ENCODE assay signal across 10 mouse cellular contexts in the genomic region with DNA sequence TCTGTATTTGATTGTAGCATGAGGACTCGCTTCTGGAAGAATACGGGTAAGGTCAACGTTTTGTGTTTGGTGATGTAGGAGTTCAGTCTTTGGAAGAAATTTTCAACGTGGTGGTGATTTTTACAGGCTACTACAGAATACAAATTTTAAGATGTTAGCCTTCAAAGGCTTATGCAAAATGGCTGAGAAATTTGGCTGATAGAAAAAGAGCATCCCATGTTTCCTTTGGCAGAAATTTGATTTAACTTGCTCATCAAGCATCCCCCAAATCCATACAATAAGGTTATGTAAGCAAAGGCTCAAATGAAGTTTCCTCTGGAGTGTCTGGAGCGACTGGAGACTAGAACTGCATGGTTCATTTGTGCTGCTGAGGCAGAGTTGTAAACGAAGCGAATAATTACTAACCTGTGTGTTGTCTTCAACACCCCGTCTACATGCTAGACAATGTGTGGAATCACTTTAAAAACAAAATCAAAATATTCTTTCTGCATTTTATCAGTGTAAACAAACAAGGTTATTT. TPM values are rescaled to one million over a fixed set of nuclear protein-coding genes. Genes with fewer than 3 reads are reported as not detected.
DNase-seq lines count a peak whose midpoint lies in the region; ATAC-seq and TF ChIP-seq lines count a peak whose summit lies in the region.
"Had no signal": no experiment of that assay in that cellular context is flagged by ENCODE, and none has a peak within 500 bp of the region (broad histone marks: within the 10 kb centered on the region; RNA-seq: fewer than 3 reads in every experiment).

No protein-coding gene starts in this region.

- no peak for TF ChIP-seq POLR2A in heart, adult 2 months (IDR thresholded peaks at IDR 0.05; ENCODE audit: insufficient read depth, low read depth, low read length)

- H3K36me3 ChIP-seq in heart, adult 2 months (ENCODE audit: control insufficient read depth, insufficient read depth, low read length) = peaks cover 3% of the 10 kb centered on the region
- H3K36me3 ChIP-seq in heart, embryonic 16.5 days (ENCODE audit: control insufficient read depth, insufficient read depth) = no peaks in the 10 kb centered on the region
- H3K36me3 ChIP-seq in midbrain, embryonic 10.5 days = no peaks in the 10 kb centered on the region

- no peak for TF ChIP-seq CTCF in heart, adult 2 months (IDR thresholded peaks at IDR 0.05)

- ATAC-seq in heart, embryonic 16.5 days (replicated peaks; ENCODE audit: extremely low read depth, insufficient read depth, low FRiP score) = no peak

- no peaks in the 10 kb centered on the region for H3K9me3 ChIP-seq in heart, embryonic 16.5 days (replicated peaks; ENCODE audit: control insufficient read depth, low read length)
- H3K9me3 ChIP-seq in midbrain, embryonic 10.5 days (replicated peaks) = no peaks in the 10 kb centered on the region

- H3K4me1 ChIP-seq in heart, adult 2 months (ENCODE audit: control insufficient read depth, insufficient read depth, low read length) = no peaks in the 10 kb centered on the region
- H3K4me1 ChIP-seq in heart, embryonic 16.5 days (ENCODE audit: control insufficient read depth, insufficient read depth, low read length) = peaks cover 11% of the 10 kb centered on the region
- peaks cover 47% of the 10 kb centered on the region for H3K4me1 ChIP-seq in midbrain, embryonic 10.5 days

- no peaks in the 10 kb centered on the region for H3K79me2 ChIP-seq in heart, adult 2 months (replicated peaks; ENCODE audit: control insufficient read depth, insufficient read depth, low read length)

- intact Hi-C loops in heart, adult 2 months (cut with DNase I) = loop anchor here (2.0 to 5.0 kb wide), 2 partner anchors 33 to 73 kb away; no protein-coding TSS in a partner anchor
- intact Hi-C loops in heart, postnatal 25 days (cut with DNase I) = loop anchor here (2.0 to 10.0 kb wide), 4 partner anchors 15 to 155 kb away; no protein-coding TSS in a partner anchor

- H3K4me2 ChIP-seq in heart, embryonic 16.5 days (ENCODE audit: low read depth, low read length) = peak overlapping the region; percentile 89

- no peak for DNase-seq in heart, adult 2 months
- DNase-seq in heart, postnatal 25 days (ENCODE audit: low spot score) = no peak
- DNase-seq in ES-CJ7 (ENCODE audit: low read depth, low spot score) = peak; percentile 2
- no peak for DNase-seq in midbrain, embryonic 10.5 days (ENCODE audit: low spot score)
- no peak for DNase-seq in layer of hippocampus, adult 18-20 months (ENCODE audit: low spot score in 2 of 2)
- DNase-seq in right cerebral cortex, postnatal 10 days (ENCODE audit: low spot score in 2 of 2) = no peak
- no peak for DNase-seq in spleen, postnatal 10 days (ENCODE audit: low spot score in 2 of 2)
- DNase-seq: gastrocnemius, postnatal 10 days; right cerebral cortex, postnatal 4 days had no signal

- WGBS in heart, adult 2 months = 49% methylated on average over 8 of the region's 8 CpGs
- WGBS in heart, embryonic 16.5 days = 41% methylated on average over 8 of the region's 8 CpGs
- 41% methylated on average over 8 of the region's 8 CpGs for WGBS in midbrain, embryonic 10.5 days

- H3K27me3 ChIP-seq in heart, adult 2 months (ENCODE audit: control insufficient read depth, insufficient read depth, low read length) = no peaks in the 10 kb centered on the region
- H3K27me3 ChIP-seq in heart, embryonic 16.5 days (ENCODE audit: control insufficient read depth, insufficient read depth, low read length) = no peaks in the 10 kb centered on the region
- H3K27me3 ChIP-seq in midbrain, embryonic 10.5 days (ENCODE audit: low read depth, poor library complexity, severe bottlenecking) = no peaks in the 10 kb centered on the region

- TF ChIP-seq EP300 in heart, adult 2 months (IDR thresholded peaks at IDR 0.05; ENCODE audit: insufficient read depth, low read depth, low read length) = no peak

- peak overlapping the region; percentile 84 for H3K4me3 ChIP-seq in heart, adult 2 months
- H3K4me3 ChIP-seq in heart, embryonic 16.5 days (ENCODE audit: low read length) = peak overlapping the region; percentile 72
- H3K4me3 ChIP-seq in midbrain, embryonic 10.5 days = peak overlapping the region; percentile 81

- H3K9ac ChIP-seq in heart, adult 2 months (ENCODE audit: low read depth, low read length) = no peak overlapping the region
- peak overlapping the region; percentile 95 for H3K9ac ChIP-seq in heart, embryonic 16.5 days (ENCODE audit: low read length)

- H3K27ac ChIP-seq in heart, adult 2 months = peak overlapping the region; percentile 96
- no peak overlapping the region; the same call in none of the 2 replicates for H3K27ac ChIP-seq in heart, embryonic 16.5 days (ENCODE audit: low read length)
- peak overlapping the region; percentile 94 for H3K27ac ChIP-seq in midbrain, embryonic 10.5 days (replicated peaks)

RNA-seq across cellular contexts. Expression of a gene that starts 1.5 kb away (rescaled TPM):
- 10 to 100 TPM; 25.9 to 31.7 TPM for total RNA-seq in heart, adult 2 months (2021)
- 10.8 and 17.5 TPM in 2 replicates for polyA plus RNA-seq in heart, adult 2 months (2012; rRNA removed)
- 10 to 100 TPM; 31.6 to 32.5 TPM for total RNA-seq in heart, postnatal 25 days (2021)
- polyA plus RNA-seq in heart, embryonic 16.5 days (2015; fragmentation: Nextera tagmentation; extraction: Ambion mirVana) = 8.7 and 9.5 TPM in 2 replicates
- 6.6 and 6.7 TPM in 2 replicates for polyA plus RNA-seq in midbrain, embryonic 10.5 days (2016; fragmentation: Nextera tagmentation; extraction: Ambion mirVana)
- 10 to 100 TPM; 18.7 to 23.1 TPM for total RNA-seq in layer of hippocampus, adult 18-20 months (2021)
